Mouse (Mus musculus): ENCODE data around the gene Rnf5.

Gene Rnf5

DNA sequence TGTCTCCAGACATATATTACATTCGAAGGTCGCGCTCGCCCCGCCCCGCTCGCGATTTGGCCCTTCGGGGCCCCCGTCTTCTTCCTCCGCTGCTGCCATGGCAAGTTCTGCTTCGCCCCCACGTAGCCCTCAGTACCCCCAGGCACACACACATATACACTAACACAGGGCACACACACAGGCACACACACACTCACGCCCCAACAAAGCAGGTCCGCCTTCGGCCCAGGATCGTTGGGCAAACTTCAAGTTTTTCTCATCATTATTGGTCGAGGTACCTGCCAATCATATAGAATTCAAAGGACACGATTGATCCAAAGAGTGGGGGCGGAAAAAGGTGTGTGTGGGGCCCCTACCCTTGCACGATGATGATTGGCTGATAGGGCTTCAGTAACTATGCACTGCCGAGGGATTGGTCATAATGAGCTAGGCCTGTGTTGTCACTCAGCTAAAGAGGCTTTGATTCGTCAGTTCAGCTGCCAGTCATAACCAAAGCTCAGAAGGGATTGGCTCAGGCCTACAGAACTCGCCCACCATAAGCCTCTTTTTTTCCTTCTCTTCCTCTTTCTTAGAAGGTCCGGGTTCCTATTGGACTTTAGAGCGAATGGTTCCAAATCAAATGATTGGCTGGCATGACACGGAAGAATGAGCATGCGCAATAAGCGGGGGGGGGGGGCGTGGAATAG lies at the start of gene Rnf5:
TSS of gene Rnf5 (minus strand) at position 316 of the 686 bp plus-strand sequence.
- peak; percentile 100 for DNase-seq (ENCODE audit: low read depth, low spot score)

DNA sequence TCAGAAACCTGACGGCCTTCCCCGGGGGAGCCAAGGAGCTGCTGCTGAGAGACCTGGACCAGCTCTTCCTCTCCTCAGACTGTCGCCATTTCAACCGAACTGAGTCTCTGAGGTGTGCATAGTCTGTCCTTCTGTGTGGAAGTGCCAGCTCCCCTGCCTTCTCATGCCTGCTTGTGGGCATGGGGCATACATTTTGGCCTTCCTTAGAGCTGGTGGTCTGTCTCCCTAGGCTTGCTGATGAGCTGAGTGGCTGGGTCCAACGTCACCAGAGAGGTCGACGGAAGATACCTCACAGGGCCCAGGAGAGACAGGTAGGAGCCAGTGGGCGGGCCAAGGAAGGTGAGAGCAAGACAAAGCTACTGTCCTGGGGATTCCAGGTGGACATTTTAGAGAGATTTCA lies 49.5 kb upstream of the Rnf5 start:
- DNase-seq (ENCODE audit: low read depth, low spot score) = no peak

DNA sequence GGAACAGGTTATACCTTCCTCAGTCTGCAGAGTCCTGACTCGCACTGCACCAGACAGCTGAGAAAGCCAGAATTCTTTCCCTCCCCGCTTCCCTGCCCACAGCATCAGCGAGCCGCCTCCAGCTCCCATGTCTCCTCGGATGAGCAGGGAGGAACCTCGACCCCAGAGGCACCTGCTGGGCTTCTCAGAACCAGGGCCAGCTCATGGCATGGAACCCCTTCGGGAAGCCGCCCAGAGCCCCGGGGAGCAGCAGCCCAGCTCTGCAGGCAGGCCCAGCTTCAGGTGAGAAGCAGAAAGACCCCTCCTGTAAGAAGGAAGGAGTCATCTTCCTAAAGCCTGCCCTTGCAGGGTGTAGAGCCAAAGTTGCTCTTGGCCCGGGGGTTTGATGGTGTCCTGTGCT lies 49.1 kb upstream of the Rnf5 start:
- DNase-seq (ENCODE audit: low read depth, low spot score) = no peak

DNA sequence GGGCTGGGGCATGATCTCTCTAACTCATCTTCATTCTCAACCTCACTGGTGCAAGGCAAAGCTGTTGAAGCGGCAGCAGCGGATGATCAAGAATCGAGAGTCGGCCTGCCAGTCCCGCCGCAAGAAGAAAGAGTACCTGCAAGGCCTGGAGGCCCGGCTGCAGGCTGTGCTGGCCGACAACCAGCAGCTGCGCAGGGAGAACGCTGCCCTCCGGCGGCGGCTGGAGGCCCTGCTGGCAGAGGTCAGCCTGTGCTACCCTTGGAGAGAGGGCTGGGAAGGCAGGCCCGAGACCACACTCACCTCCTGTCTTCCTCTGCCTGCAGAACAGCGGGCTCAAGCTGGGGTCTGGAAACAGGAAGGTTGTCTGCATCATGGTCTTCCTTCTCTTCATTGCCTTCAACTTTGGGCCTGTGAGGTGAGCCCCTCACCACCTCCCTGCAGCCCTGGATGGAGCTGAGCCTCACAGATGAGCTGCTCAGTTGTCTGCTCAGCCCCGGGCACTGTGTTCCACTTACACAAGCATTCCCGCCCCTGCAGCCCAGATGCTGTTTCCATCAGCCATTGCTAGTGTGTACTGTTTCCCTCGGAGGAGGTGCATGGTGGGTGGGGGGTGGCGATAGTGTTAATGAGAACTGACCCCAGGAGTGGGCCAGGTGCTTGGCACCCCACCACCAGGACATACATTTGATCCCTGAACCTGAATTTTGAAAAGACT lies 48.2 kb upstream of the Rnf5 start:
- no peak for DNase-seq (ENCODE audit: low read depth, low spot score)

DNA sequence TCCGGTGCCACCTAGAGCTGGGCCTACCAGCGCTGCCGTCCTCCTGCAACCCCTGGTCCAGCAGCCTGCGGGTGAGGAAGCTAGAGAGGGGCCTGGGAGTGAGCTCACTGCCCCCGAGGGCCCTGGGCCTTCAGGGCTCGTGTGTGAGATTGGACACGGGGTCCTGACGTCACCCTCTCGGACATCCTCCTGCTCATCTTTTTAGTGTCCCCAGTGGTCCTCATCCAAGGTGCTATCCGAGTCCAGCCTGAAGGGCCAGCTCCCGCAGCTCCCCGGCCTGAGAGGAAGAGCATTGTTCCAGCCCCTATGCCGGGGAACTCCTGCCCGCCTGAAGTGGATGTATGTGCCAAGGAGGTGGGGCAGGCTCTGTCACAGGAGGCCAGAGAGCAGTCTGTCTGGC lies 47.3 kb upstream of the Rnf5 start:
- no peak for DNase-seq (ENCODE audit: low read depth, low spot score)

DNA sequence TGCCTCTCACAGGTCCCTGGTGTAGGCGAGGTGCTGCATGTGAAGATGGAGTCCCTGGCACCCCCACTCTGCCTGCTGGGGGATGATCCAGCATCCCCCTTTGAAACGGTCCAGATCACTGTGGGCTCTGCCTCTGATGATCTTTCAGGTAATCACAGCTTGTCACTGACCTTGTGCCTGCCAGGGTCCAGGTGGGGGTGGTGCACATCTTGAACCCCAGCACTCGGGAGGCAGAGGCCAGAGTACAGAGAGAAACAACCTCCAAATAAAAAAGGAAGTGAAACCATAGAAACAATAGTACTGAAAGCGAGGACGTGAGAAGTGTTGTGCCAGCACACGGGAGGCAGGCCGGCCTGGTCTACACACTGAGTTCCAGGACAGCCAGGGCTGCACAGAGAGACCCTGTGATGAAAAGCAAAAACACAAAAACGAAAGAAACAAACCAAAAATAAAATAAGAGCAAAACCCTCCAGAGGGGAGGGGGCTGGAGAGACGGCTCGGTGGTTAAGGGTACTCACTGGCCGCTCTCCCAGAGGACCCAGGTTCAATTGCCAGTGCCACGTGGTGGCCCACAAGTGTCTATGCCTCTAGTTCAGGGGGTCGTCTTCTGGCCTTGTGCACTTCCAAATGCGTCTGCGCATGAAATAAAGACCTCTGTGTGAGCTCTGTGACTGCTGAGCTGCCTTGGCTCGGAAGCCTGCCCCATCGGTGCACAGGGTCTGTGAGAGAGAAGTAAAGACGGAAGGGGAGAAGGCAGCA lies 45.8 kb upstream of the Rnf5 start:
- DNase-seq (ENCODE audit: low read depth, low spot score) = no peak

DNA sequence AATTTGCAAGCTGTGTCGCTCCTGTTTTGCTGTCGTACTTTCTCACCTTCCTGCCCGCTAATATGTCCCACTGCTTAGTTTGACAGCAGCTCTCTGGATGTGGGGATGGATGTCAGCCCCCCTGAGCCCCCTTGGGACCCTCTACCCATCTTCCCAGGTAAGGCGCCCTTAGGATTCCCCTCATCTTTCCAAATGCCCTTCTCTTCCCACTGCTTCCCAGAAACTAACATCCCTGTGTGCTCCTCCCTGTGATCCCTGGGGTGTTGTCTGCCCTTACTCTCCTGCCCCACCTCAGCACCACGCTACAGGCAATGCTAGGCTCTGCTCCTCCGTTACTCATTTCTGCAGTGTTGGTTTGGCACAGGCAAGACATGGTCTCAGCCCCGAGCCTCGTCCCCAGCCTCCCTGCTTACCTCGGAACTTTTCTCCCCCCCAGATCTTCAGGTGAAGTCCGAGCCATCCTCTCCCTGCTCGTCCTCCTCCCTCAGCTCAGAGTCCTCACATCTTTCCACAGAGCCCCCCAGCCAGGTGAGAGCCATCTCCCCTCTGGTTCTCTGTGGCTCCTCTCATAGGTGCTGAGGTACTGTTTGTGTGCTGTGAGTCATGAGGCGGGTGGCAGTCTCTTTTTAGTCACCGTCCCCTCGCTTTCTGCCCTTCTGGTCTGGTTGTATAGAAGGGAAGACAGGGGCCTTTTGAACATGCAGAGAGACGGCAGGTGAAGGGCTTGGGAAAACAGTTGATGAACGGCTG lies 44.8 kb upstream of the Rnf5 start:
- DNase-seq (ENCODE audit: low read depth, low spot score) = no peak

DNA sequence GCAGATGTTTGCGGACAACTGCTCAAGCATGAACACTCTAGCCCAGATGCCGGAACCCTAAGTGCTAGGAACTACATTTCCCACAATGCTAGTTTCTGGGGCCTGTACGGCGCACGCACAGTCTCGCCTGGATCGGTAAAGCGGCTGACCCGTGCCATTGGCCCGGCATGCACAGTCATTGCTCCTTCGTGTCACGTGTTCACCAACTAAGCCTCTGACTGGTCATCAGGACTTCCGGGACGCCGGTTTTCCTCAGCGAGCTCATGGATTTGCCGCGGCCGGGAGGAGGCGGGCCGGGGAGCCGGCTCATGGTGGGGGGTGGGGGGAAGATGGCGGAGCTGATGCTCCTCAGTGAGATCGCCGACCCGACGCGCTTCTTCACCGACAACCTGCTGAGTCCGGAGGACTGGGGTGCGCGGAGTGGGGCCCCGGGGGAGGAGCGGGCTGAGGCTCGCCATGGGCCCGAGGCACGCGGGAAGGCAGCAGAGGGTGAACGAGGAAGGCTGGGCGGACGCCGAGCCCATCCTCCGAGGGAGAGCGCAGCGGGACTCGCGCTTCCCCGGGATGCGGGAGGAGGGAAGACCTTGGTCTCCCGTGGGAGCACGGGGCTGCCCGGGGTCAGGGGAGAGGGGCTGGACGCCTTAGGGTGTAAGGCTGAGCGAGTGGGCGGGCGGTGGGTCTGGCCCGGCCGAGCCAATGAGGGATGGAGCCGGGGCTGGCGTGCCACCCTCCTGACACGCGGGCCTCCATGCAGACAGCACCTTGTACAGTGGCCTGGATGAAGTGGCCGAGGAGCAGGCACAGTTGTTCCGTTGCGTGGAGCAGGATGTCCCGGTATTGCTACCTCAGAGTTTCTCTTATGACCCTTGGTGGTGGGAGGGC lies 43.7 kb upstream of the Rnf5 start, which contains the start of gene Atf6b:
TSS of gene Atf6b (plus strand) at position 241 of the 882 bp plus-strand sequence.
- peak; percentile 97 for DNase-seq (ENCODE audit: low read depth, low spot score)

DNA sequence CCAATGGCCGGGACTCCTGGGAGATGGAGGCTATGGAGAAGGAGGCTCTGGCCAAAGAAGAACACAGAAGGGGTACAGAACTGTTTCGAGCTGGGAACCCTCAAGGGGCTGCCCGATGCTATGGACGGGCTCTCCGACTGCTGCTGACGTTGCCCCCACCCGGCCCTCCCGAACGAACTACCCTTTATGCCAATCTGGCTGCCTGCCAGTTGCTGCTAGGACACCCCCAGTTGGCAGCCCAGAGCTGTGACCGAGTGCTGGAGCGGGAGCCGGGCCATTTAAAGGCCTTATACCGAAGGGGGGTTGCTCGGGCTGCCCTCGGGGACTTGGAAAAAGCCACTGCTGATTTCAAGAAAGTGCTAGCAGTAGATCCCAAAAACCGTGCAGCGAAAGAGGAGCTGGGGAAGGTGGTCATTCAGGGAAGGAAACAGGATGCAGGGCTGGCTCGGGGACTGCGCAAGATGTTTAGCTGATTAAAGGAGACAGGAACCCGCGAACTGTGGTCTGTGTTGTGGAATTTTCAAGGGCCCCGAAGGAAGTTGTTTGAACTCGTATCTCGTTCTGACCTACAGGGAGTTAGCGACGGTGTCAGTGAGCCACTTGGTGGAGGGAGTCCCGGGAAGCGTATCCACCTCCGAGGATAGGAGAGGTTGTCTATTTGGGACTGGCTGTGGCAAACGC lies 42.5 kb upstream of the Rnf5 start:
- no peak for DNase-seq (ENCODE audit: low read depth, low spot score)

DNA sequence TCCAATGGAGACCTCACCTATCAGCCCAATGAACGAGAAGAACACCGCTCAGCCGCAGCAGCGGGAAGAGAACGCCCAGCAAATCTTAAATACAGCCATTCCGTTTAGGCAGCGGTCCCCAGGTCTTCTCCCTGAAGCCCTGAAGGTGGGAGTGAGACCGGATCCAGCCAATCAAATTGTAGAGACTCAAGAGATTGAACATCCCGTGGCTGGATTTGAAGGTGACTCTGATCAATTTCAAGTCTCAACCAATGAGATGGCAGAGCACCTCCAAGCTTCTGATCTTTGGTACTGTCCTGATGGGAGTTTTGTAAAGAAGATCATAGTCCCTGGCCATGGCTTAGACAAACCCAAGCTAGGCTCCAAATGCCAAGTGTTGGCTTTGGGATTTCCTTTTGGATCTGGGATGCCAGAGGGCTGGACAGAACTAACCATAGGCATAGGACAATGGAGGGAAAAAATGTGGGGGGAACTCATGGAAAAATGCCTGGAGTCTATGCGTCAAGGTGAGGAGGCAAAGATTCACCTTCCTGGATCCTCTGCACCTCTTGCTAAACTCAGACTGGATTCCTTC lies 41.9 kb upstream of the Rnf5 start:
- no peak for DNase-seq (ENCODE audit: low read depth, low spot score)

DNA sequence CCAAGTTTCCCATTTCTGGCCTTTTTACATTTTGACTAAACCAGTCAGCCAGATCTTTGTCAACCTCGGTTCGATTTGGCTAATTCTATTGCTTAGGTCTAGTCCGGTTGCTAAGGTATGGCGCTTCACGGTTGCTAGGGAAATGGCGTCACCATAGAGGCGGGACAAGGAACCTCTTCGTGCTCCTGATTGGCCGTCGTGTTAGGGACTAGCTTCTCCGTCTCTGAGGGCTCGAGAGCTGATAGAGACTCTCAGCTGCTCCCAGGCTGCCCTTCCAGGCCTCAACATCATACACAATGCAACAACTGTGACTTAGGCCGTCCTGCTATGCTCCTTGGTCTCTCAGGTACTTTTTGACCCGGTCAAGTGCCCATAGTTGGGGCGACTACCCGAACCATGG lies 41.1 kb upstream of the Rnf5 start, which contains the start of gene Fkbpl:
TSS of gene Fkbpl (plus strand) at position 157 of the 400 bp plus-strand sequence.
- peak; percentile 95 for DNase-seq (ENCODE audit: low read depth, low spot score)

DNA sequence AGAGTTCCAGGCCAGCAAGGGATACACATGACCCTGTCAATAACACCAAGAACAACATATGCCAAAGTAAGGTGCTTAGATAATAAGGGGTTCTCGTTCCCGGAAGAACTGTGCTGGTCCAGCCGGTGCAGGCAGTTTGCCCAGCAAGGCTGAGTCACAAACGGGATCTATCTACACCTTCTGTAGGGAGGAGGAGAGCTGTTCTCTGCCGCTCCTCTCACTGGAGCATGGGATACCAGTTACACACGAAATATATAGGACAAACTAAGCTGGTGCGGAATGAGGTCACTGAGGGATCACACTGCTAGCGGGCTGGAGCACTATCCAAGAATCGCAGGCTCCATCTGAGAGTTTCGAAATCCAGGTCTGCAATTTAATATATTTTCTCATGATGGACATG lies 40.5 kb upstream of the Rnf5 start:
- DNase-seq (ENCODE audit: low read depth, low spot score) = no peak

DNA sequence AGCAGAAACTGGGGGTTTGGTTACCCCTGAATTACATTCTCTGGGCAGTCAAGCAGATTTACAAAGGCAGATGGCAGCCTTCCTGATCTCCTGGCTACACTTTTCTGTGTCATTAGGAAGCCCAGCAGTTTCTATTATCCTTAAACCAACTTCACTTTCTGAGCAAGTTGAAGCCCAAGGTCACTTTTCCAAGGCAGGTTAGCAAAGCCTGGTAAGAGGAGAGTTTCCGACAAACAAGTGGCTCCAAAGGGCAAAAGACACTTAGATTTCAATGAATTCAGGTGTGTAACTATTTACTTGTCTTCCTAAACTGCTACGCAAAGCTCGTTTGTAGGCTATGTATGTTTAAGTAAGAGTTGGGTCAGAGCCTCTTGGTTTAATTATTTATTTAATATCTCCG lies 39.9 kb upstream of the Rnf5 start:
- DNase-seq (ENCODE audit: low read depth, low spot score) = no peak

DNA sequence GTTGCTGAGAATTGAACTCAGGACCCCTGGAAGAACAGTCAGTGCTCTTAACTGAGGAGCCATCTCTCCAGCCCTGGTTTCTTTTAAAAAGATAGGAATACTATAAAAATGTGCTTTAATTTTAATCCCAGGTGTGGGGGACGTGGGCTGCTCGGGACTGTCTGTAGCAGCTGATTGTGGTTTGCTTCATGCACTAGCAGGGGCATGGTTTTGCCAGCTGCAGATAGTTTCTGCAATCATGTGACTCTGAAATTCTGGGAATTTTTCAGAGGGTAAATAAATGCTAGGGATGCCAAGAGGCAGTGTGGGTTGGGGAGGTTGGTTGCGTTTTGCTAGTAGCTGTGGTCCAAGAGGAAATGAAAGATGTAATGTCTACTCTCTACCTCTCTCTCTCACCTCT lies 38.5 kb upstream of the Rnf5 start:
- DNase-seq (ENCODE audit: low read depth, low spot score) = no peak

DNA sequence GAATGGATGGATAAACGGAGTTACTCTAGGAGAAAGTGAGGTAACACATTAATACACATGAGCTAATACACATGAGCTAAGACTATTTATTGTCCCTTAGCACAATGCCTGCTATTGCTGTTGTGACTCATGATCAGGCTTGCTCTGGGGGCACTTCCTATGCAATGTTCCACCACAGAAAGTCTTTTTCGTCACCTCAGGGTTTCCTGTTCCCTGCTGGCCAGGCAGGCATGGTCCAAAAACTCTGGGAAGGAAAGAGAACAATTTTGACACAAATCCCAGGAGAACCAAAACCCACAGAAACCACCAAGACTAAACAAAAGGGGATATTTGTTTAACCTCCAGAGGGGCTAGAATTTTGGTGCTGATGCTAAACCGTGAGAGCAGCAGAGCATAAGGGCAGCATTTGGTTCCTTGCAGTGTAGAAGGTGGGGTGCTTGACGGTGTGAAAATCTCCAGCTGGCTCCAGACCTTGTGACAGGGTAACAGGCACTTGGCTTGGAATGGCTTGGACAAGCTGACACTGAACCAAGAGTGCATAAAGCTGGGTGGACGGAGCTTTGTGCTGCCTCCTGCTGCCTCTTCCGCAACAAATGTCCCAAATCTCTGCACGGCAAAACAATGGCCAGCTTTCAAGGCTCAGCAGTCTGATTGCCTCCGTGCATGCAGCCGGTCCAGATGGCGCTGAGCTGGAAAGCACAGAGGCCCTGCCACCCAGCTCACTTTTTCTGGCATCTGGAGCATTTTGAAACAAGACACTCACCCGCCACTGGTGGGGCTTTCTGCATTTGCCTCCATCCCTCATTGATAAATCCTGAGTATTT lies 37.5 kb upstream of the Rnf5 start:
- DNase-seq (ENCODE audit: low read depth, low spot score) = no peak

DNA sequence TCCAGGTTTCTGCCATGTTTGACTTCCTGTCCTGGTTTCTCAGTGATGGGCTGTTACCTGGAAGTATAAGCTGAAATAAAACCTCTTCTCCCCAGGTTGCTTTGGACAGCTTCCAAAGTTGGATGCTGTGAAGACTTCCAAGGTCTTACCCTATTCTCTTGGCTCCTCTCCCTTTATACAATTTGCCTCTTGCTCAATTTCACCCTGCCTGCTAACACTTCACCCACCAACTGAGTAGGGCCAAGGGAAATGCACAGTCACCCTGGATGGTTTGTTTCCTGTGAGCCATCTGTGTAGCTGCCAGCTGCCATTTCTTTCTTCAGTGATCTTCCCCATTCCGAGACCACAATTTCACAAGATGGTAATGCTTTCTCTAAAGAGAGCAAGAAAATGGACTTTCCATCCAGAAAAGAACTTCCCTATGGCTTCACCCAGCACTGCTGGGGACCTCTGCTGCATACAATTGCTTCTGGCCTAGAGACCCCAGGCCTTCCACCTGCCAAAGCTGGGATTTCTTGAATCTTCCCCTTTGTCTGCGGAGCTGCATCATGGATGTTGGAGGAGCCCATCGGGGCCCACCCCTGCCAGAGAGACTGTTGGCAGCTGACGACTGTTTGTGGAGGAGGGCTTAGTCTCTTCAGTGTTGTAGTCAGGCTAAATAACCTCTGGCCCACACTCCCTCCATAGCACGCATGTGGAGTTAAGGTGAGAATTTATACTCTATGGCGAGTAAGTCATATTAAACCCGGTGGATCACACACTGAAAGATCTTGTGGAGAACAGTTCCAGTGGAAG lies 36.2 kb upstream of the Rnf5 start:
- DNase-seq (ENCODE audit: low read depth, low spot score) = no peak

DNA sequence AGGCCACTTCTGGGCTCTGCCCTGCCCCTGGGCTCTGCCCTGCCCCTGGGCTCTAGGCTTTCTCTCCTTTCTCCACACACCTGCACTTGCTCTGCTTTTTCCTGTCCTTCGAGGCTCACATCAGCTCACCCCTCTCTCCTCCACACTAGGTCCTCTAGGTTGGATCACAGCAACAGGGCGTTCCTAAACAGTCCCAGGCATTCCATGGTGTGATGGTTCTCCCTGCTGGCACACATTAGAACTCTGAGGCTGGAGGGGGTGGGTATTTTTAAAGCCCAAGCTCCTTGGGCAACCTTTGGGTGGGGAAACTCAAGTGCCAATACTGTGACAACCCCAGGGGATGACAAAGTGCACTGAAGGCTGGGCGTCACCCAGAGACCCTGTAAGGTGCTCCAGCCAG lies 34.0 kb upstream of the Rnf5 start:
- DNase-seq (ENCODE audit: low read depth, low spot score) = no peak

DNA sequence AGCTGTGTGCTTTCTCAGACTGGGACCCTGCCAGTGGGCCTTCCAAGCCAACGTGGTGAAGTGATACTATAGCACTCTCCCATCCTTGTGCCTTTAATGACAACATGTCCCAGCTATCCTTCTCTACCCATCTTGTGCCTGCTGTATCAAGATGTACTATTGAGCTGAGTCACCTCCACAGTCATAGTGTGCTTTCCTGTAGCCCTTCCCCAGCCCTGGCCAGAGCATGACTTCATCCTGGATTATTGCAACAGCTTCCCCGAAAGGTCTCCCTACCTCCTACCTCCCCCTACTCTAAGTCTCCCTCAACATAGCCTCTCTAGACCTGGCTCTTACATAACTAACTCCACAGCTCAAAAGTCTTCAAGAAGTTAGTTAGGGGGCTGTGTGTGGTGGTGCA lies 32.2 kb upstream of the Rnf5 start:
- DNase-seq (ENCODE audit: low read depth, low spot score) = no peak

All from brain, embryonic 18.5 days (tissue).